Mouse (Mus musculus) megakaryocyte-erythroid progenitor cell, adult 5-6 weeks (primary cell): ENCODE data around the gene Prickle4. TPM values are rescaled to one million over a fixed set of nuclear protein-coding genes. Genes with fewer than 3 reads are reported as not detected.

Experiments used
- ATAC-seq: replicated peaks from 2 replicates; pipeline ENCODE4 v1.8.0; 2016; ENCODE audit warnings: mild to moderate bottlenecking, inconsistent platforms; ENCODE audit not compliant: severe bottlenecking, poor library complexity, low FRiP score, low TSS enrichment
- total RNA-seq, 2 experiments: library from RNA; stranded (forward) in 1 of 2; stranded (reverse) in 1 of 2; fragments of 200-1000, 215-1000 nt in 1 of 2; fragments of >200 nt in 1 of 2; fragmentation: Nextera tagmentation in 1 of 2; gene quantifications; 2 replicates each; pipeline ENCODE4 v1.2.3; 2014 to 2017

Gene Prickle4
- total RNA-seq (2014; fragmentation: Nextera tagmentation) = not detected in 2 replicates
- total RNA-seq (2017) = 2.3 TPM in 1 of 2 replicates, not detected in the other

DNA sequence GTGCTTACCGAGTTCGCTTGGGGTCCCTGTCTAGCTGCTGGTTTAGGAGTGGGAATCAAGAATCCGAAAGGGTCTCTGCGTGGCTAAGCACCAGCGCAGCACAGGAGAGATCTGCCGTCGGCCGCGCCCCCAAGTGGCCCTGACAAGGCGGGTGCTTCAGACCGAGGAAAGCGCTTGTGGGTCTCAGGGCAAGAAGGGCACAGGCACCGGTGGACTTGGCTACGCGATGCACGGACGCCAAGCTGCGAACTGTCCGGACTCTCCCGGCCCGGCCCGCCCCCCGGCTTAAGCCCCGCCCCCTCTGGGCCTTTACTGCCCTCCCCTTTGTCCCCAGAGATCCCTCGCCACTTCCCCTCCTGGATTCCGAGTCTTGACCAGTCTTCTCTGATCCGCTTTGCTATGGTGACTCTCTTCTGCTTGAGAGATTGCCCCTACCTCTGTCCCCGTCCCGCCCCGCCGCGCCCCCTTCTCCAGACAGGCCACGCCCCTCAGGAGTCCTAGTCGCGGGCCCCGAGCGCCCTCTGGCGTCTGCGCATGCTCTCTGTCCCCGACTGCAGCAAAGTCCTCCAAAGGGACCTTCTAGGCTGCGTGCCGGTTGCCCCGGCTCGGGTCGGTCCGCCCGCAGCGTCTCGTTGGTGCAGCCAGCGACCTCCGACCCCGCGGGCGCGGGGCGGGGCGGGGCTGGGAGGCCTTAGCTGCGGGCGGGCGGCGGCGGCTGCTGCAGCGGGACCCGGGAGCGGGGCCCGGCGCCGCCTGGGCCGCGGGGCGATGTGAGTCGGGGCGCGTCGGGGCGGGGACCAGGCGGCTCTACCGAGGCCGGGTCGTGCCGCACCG lies at the start of gene Prickle4:
Gene Prickle4, minus strand, starts transcription at position 234 of the 834 bp plus-strand sequence.
- ATAC-seq = peak; percentile 83

DNA sequence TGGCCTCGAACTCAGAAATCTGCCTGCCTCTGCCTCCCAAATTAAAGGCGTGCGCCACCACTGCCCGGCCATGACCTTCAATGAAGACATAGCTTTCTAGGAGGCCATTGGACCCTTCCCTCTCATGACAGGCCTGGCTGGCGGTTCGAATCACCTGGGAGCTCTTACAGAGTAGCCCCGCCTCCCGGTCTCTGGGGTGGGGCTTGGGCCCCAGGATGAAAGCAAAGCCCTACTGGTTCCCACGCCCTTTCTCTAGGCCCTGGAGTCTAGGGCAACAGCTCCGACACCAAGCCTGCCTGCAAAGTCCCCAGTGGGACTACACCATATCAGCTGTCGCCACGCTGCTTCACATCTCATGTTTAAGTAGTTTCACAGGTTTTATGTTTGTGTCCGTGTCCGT lies 49.5 kb upstream of the Prickle4 start:
- no peak for ATAC-seq

DNA sequence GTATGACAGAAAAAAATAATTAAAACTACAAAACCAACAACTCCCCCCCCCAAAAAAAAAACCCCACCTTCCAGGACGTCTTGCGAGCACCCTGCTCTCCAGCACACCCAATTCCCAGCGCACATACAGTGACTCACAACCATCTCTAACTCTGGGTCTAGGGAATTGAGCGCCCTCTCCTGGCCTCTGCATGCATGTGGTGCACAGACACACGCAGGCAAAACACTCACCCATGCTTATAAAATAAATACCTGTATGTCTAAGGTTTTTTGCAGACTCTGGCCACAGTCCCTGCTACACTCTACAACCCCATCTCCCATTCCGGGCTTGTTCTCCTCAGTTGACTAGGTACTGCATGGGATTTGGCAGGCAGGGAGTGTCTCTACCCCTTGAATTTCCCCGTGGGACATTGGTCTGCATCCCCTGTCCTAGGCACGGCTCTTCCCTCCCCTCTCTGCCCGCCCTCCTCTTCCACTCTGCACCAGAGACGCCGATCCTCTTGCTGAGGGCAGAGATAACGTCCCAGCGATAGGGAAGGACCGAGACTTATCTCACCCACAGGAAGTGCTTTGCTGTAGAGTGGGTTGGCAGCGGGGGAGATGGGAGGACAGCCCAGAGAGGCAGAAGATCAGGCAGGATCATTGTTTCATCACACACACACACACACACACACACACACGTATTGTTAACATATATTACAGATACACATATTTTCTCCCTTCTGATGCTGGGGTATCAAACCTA lies 48.6 kb upstream of the Prickle4 start:
- ATAC-seq = peak; percentile 84

DNA sequence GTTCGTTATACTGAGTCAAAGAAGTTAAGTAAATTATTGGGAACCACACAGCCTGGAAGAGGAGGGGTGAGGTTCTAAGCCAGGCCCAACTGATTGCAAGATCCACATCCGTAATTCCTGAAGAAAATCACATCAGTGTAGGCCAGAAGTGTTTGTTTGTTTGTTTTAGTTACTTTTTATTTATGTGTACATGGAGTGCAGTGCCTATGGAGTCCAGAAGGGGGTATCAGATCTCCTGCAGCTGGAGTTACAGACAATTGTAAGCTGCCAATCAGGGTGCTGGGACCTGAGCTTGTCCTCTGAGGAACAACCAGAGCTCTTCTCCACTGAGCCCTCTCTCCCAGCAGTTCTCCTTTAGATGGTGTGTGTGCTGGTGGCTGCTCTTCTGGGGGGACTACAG lies 45.6 kb upstream of the Prickle4 start:
- ATAC-seq = no peak

DNA sequence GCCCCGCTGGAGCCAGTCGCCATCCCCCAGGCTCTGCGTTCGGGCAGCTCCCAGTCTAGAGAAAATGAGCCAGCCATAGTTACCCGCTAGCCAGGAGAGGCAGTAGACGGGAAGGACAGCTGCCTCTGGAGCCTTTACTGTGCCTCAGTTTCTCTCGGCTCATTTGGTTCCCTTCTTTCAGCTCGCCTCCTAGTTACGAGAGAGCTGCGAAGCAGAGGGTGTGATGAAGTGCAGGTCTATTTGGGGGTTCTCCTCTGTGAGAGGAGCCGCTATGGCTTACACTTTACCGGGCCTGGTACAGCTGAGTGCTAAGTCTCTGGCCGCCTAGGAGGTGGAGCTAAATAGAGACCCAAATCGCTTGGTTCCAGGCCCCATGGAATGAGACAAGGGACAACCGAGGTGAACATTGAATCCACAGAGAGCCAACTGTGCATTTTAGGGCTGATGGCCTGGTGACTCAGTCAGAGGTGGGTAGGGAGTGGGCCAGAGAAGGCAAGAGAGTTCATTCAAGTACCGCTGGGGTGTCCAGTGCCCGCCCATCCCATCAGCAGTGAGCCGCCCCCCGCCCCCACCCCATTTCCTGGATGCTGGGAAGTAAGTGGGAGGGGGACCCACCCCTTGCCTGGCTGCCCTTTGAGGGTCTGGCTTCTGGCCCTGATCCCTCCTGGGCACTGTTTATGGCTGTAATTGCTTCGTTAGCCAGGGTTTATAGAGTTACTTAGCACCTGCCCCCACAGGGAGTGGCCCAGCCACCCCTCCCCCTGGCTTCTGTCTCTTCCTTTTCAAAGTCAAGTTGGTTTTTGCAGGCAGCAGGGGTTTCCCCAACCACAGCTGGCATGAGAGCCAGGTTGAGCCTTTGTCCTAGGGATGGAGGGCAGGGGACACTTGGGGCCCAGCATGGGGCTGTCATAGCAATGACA lies 44.6 kb upstream of the Prickle4 start:
- ATAC-seq = no peak

DNA sequence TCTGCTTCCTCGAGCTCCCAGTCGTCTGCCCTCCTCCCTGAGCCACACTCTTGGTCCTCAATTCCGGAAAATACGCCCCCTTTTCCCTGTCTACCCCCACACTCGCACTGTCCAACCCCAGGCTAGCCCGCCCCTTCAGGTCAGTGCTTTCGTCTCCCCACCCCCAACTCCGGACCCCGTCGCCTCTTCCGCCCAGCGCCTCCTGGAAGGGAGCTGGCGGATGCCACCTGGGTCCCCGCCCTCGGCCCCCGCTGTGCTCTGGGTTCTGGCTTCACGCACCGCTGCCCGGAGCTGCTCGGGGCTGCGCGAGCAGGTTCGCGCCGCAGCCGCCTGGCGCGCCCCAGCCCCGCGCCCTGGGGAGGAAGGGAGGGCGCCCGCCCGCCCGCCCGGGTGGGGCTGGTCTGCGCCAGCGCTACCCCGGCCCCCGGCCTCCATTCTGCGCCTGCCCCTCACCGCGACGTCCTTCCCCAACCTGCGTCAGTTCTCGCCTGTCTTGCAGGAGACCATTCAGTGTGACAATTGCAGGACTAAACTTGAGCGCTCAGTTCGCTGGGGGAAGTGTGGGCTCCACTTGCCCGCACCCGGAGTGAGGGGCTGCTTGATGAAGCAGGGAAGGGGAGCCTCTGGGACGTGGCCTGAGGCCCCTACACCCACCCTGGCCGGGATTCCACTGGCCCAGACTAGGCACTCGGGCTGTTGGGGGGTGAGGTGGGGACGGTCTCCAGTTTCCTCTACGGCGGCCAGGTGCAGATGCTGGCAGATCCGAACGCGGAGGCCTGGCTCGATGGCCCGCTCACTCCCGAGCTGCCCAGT lies 43.7 kb upstream of the Prickle4 start:
- 0 out of 2 replicates have a peak, but pooled peaks have one; percentile 17 for ATAC-seq

DNA sequence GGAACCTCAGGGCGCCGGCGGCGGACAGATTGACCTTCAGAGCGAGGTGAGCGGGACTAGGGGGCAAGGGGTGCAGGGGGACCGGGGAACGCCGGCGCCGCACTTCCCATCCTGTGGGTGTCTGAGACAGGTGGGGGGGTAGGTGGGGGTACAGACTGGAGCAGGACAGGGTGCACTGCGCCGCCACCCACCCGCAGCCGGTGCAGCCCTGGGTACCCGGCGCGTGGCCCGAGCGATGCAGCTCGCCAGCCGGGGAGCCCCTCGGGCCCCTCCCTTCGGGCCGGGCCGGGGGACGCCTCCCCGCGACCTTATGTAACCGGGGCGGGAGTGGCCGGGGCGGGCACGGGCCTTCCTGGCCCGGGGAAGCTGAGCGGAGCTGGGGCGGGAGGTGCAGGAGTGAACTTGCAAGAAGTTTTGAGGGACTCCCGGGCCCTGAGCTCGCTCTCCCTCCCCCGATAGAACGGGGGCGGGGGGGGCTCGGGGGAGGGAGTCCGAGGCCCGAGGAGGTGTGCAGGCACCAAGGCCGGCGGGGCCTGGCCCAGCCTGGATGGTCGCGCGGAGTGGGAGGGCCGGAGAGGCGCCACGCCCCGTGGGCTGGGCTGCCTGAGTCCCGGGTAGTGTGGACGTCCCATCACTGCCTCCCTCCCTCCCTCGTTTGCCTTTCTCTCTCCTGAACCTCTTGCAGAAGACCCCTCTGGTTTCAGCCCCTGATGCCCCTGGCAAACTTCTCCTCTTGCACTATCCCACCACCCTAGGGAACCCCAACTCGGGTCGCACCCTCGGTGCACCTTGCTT lies 42.9 kb upstream of the Prickle4 start:
- peak; percentile 58 for ATAC-seq

DNA sequence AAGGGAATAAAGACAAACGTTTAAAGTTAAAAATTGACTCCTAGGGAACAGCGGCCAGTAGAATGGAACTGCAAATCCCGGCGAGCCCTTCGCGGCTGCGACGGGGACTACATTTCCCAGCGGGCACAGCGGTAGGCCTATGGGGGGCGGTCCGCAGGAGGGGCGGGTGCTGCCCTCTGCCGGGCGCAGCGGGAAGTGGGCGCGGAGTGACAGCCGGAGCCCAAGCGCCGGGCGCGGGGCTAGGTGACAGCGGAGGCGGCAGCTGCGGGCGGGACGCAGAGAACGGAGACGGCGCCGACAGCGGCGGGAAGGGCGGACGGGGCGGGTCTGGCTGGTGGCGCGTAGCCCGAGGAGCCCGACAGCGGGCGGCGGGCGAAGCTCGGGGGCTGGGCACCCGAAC lies 42.3 kb upstream of the Prickle4 start, which contains the start of gene Tfeb:
Gene Tfeb, plus strand, starts transcription at position 175 of the 400 bp plus-strand sequence.
- ATAC-seq = peak; percentile 86

DNA sequence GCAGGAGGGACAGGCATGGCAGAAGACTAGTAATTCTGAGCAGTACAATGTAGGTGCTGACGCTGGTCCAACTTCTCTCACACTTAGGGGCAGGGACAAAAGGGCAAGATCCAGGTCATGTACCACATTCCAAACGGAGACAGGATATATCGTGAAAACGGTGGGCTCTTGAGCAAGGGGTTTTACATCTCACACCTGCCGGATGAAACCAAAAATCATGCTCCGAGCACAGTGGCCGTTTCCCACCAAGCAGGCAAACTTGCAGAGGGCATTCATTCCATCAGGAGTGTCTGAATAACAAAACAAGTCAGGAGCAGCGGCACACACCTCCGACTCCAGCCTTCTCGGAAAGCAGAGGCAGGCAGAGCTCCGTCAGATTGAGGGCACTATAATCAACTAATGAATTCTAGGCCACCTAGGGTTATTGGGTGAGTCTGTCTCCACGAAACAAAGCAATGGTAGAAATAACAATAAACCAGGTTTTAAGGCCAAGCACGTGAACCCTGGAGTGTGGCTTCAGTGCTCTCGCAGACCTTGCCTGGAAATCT lies 41.1 kb upstream of the Prickle4 start:
- ATAC-seq = no peak

DNA sequence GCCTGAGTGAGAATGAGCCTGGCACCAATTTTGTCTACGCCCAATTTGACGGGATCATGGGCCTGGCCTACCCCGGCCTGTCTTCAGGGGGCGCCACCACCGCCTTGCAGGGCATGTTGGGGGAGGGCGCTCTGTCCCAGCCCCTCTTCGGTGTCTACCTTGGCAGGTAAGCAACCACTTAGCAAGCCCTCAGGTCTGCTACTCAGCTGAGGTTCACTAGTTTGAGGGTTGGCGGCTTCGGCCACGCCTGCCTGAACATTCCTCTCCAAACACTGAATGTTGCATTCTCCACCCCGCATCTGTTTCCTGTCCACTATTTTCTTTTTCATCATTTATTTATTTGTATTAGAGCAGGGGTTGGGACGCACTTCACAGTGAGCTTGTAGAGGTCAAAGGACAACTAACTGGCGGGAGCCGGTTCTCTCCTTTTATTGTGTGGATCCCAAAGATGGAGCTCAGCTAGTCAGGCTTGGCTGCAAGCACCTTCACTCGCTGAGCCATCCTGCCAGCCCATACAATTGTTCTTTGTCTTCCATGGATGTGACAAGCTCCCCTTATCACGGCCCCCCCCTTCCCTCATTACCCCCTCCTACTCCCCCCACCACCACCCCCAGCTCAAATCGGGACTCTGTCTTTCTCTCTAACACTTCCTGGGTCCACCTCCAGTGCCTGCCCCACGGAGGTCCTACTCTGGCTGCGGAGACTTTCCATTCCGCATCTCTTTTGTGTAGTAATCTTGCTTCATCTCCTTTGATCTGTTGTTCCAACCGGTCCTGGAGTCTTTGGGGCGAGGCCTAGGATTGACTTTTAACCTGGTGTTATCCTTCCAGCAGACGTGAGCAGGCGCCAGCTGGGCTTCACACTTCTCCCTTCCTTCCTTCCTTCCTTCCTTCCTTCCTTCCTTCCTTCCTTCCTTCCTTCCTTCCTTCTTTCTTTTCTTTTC lies 36.4 kb upstream of the Prickle4 start:
- ATAC-seq = no peak

DNA sequence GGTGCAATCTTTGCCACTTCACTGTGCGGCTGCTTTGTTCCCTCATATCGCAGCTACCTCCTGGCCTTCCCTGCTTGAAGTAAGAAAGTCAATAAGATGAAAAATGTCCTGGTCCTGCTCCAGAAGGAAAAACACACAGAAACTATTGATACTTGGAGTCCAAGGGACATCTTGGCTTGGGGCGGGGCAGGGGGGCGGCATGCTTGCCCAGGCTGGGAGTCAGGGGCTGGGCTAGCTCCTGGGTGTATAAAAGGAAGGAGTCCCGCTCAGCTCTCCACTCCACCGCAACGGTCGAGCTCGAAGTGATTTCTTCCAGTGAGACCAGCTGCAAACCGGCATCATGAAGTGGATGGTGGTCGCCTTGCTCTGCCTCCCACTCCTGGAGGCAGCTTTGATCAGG lies 32.0 kb upstream of the Prickle4 start, which contains the start of gene Pgc:
Gene Pgc, plus strand, starts transcription at position 277 of the 400 bp plus-strand sequence.
- no peak for ATAC-seq

DNA sequence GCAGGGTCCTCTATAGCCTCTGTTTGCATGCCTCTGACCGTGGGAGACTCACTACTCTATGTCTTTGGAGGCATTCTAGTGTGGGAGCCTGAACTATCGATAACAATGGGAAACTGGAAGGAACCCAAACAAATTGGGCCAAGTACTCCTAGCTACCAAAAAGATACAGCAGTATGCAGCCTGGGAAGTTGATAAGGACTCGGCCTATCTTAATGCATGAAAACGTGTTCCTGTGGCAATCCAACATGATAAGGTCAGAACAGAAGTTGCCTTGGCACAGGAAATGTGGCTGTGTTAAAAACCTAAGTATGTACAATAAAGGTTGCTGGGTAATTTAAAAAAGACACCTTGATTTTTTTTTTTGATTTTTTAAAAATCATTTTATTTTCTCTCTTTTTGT lies 26.6 kb upstream of the Prickle4 start:
- ATAC-seq = peak; percentile 86

DNA sequence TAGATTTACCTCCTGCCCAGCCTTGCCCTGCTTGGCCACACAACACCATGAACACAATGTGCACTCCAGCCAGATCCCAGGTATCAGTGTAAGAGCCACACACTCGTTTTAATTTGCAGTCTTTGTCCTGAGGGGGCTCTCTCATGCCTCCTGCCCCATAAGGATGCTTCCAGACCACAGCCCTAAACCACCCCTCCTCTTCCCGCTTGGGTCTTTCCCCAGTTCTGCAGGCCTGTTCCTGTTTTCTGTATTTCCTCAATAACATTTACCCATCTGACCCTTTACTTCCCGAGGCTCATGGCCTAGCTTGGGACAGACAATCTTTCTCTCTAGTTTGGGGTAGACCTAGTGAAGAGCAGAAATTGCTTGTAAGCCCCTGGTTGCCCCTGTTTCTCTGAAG lies 20.5 kb upstream of the Prickle4 start:
- no peak for ATAC-seq

DNA sequence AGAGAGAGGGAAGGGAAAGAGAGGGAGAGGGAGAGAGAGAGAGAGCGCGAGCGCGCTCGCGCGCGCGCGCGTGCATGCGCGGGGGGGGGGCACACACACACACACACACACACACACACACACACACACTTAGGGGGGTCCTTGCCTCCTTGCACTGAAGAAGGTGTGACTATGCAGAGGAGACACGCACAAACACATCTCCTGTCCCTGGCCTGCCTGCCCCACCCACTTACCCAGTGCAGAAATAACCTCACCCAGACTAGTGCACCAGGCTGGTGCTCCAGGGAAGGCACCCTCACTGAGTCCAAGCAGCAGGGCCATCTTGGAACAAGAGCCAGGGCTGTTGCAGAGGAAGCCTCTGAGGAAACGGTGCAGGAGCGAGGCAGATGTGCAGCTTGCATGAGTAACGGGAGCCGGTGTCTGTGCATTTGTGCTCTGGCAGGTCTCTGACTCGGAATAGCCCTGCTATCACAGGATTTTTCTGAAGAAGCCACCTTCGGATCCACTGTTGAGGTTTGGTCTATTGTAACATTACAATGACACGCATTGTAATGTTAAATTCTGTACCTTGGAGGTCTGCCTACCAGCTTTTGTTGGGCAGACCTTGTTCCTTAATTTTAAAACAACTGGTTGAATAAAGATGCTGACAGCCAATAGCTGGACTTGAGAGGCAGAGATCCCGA lies 18.5 kb upstream of the Prickle4 start:
- no peak for ATAC-seq

DNA sequence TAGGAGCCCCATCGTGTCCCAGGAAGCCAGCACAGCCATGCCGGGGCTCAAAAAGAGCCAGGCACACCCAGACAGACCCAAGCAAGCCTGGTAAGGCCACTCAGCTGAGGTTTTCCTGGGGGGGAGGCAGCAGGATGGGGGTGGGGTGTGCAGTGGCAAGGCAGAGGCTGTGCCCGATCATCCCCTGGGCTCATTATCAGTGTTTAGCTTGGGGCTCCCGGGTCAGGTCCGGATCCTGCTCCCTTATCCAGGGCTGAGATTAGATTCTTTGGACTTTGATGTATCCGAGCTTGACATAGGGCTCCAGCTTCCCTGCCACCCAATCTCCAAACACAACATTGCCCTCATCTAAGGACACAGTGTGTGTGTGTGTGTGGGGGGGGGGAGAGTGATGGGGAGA lies 17.3 kb upstream of the Prickle4 start:
- no peak for ATAC-seq

DNA sequence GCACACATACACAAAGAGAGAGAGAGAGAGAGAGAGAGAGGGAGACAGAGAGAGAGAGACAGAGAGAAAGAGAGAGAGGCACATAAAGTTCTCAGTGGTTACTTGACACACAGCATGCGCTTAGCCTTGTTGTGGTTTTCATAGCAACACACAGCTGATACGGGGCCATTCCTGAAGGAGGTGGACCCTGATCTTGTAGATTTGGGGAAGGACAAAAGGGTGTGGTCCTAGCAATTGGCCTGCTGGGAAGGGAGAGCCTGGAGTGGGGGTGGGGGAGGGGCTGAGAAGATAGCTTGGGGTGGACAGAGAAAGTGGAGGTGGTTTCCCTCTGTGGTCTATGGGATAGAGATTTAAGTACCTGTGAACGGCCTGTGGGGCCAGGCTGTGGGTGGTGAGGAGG lies 15.5 kb upstream of the Prickle4 start:
- ATAC-seq = 0 out of 2 replicates have a peak, but pooled peaks have one; percentile 18
